Mouse (Mus musculus) thymus, adult 18-20 months (tissue): ENCODE results near the gene Tpbgl.
A peak's percentile ranks its signal among the peaks of the same experiment; 100 is the strongest.

Experiments
- DNase-seq, 2 experiments: peaks; one replicate each; pipeline ENCODE4 v3.0.0; 2022; ENCODE audit warnings: mixed read lengths in 2 of 2

Gene Tpbgl

DNA sequence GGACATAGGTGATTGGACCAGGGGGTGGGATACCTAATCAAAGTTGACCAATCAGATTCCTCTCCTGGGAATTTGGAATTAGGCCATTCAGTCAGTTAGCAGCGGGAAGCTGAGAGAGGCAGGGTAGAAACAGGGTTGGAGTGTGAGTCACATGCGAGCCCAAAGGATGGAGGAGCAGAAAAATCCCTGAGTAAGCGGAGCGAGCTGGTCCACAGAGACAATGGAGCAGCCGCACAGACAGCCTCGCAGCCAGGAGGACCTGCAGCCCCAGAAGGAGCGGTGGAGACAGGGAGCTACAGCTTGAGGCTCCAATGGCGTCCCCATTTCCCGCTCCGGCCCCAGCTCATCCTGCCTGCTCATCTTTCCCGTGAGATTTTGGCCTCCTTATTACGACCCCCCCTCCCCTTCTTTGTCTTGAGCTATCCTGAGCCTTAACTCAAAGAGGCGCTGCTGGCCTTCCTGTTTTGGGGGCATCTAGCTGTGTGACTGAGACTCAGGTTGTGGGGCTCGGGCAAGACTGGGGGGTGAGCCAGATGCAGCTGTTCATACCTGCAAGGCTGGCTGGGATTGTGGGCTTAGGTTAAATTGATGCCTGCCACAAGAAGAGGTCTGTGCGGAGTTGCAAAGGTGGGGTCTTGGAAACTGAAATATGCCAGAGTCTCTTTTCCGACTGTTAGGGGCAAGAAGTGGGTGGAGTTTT, 47.3 kb downstream of the Tpbgl start:
- peak in 1 of 2 experiments; percentile 28 for DNase-seq

DNA sequence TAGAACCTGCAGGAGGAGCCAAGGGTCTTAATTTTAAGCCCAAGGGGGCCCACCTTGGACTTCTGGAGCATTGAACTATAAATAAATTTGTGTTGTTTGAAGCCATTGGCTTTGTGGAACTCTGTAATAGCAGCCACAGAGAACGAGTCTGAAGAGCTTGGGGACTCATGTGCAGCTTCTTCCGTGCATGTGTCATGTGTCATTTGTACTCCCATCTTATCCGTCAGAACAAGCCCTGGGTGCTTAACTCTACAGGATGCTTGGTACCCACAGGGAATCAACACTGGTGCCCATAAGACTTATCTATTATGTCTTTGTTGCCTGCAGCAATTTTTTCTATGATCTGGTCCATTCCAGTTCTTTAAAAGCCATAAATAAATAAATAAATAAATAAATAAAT, 48.7 kb downstream of the Tpbgl start:
- no peak for DNase-seq
